Mouse (Mus musculus) CD8-positive naive resting alpha-beta T cell, adult 57 days (primary cell): ENCODE results near the gene Hmgcs1. TPM values are rescaled to one million over a fixed set of nuclear protein-coding genes. Genes with fewer than 3 reads are reported as not detected.

Source experiments
- total RNA-seq: library from RNA; stranded (reverse); gene quantifications from one replicate; pipeline ENCODE4 v1.2.4, GENCODE M21; 2023

The Hmgcs1 gene
- 54.4 TPM for total RNA-seq

DNA sequence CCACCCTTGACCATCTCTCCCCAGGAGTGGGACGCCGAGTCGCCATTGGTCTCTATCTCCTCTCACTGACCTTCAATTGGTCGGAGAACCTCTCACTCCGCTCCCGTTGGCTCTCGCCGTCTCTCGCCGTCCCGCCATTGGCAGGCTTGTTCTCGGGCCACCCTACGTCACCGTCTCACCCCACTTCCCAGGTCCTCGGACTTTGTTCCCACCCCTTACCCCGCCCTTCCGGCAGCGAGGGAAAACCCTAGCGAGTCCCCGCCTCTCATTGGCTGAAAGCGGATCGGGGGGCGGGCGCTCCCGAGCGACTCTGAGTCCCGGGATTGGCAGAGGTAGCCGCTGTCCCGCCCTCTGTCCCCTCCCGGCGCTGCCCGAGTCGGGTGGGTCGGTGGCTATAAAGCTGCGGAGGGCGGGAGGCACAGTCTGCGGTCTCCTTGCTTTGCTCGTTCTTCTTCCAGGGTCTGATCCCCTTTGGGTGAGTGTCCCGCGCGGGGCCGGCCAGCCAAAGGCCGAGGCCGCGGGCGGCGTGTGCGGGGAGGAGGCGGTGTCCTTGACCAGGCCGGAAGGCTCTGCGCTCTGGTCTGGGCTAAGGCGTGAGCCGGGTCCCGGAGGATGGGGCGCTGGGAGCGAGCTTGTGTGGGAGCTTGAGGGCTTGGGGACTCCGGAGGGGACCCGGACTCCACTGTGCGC is at the start of gene Hmgcs1:
TSS of gene Hmgcs1 (plus strand) at position 341 of the 690 bp plus-strand sequence.

DNA sequence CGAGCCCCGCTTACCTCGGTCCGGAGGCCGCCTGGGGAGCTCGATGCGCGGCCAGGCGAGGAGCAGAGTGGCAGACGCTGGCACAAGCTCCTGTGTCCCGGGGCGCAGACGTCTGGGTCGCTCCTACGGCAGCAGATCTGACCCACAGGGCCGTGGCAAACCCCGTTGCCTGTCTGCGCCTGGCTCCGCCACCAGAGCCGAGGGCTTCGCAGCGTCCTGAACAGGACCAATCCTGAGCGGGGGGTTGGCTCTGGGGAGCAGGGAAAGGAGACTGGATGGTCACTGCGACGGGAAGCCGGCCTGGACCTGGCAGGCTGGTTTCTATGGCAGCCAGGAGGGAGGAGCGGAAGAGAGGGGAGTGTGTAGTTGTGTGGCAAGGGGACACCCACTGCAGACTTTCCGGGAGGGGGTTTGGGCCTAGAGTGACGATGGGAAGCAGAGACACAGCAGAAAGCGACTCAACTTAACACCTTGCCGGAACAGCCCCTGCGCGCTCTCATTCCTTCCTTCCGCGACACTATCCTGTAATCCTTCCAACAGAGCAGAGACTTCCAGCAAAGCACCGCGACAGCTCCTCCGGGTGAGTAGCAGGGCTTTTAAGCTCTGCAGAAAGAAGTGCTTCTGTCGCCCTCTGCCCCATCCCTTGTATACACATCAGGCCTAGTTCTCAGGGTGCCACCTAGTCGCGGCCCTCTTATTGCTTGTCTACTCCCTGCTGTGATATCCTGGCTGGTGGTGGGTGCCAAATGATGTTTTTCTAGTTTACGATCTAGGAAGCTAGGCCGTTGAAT is 65.7 kb downstream of the Hmgcs1 start, which contains the start of gene Nim1k:
TSS of gene Nim1k (minus strand) at position 202 of the 791 bp plus-strand sequence.

Other genes starting within 250 kb of the Hmgcs1 start
- gene 4833420G17Rik, start 227.6 kb upstream of the Hmgcs1 start, total RNA-seq: 73.5 TPM
- gene Tmem267, start 202.3 kb upstream of the Hmgcs1 start, total RNA-seq: 5.9 TPM
- gene 3110070M22Rik, start 202.0 kb upstream of the Hmgcs1 start, total RNA-seq: 0.80 TPM
- gene Ccl28, start 66.6 kb upstream of the Hmgcs1 start, total RNA-seq: not detected
- 0.77 TPM for gene Nim1k, start 65.5 kb downstream of the Hmgcs1 start, total RNA-seq
- 57.7 TPM for gene Zfp131, start 100.5 kb downstream of the Hmgcs1 start, total RNA-seq
- not detected for gene AF067063, start 139.8 kb downstream of the Hmgcs1 start, total RNA-seq
- gene D13Ertd608e, start 145.6 kb downstream of the Hmgcs1 start, total RNA-seq: not detected
- not detected for gene Tcstv1, start 204.4 kb downstream of the Hmgcs1 start, total RNA-seq
- gene Gm21761, start 238.9 kb downstream of the Hmgcs1 start, total RNA-seq: not detected